Comparison of ENCODE assay signal across 23 mouse cellular contexts in genomic region chr4:82123733-82124132, GRCm38 (mm10).
"Had no signal": no experiment of that assay in that cellular context is flagged by ENCODE, and none has a peak within 500 bp of the region (broad histone marks: within the 10 kb centered on the region; RNA-seq: fewer than 3 reads in every experiment).

No protein-coding gene starts in this region.

- H3K4me2 ChIP-seq: heart, embryonic 12.5 days; hindbrain, embryonic 12.5 days; hindbrain, embryonic 15.5 days; kidney, embryonic 15.5 days; limb, embryonic 12.5 days; limb, embryonic 15.5 days; liver, embryonic 12.5 days had no signal

- H3K27ac ChIP-seq: gastrocnemius, adult 2 months; heart, adult 2 months; hindbrain, embryonic 10.5 days; hindbrain, embryonic 12.5 days; hindbrain, embryonic 15.5 days; hindbrain, postnatal 0 days; kidney, embryonic 15.5 days; kidney, postnatal 0 days; limb, embryonic 12.5 days; limb, embryonic 15.5 days; liver, embryonic 12.5 days; liver, embryonic 14.5 days had no signal

- H3K9ac ChIP-seq: heart, embryonic 12.5 days; hindbrain, embryonic 12.5 days; hindbrain, embryonic 15.5 days; kidney, embryonic 15.5 days; limb, embryonic 12.5 days; limb, embryonic 15.5 days; liver, embryonic 12.5 days; liver, embryonic 14.5 days had no signal

- H3K36me3 ChIP-seq: heart, embryonic 12.5 days; hindbrain, embryonic 10.5 days; hindbrain, embryonic 12.5 days; hindbrain, embryonic 15.5 days; kidney, embryonic 15.5 days; limb, embryonic 12.5 days; limb, embryonic 15.5 days; liver, embryonic 12.5 days had no signal

- H3K4me1 ChIP-seq: hindbrain, embryonic 12.5 days; hindbrain, embryonic 15.5 days; kidney, embryonic 15.5 days; limb, embryonic 12.5 days; limb, embryonic 15.5 days; liver, embryonic 12.5 days had no signal

- H3K9me3 ChIP-seq: heart, embryonic 12.5 days; hindbrain, embryonic 10.5 days; hindbrain, embryonic 12.5 days; hindbrain, embryonic 15.5 days; kidney, embryonic 15.5 days; limb, embryonic 12.5 days; limb, embryonic 15.5 days; liver, embryonic 12.5 days had no signal

- DNase-seq: gastrocnemius, adult 2 months; gastrocnemius, postnatal 10 days; gastrocnemius, postnatal 25 days; heart, adult 2 months; heart, postnatal 10 days; heart, postnatal 4 days; kidney, adult 11 months; kidney, adult 9 months; layer of hippocampus, adult 9-11 months; layer of hippocampus, postnatal 36 days; left cerebral cortex, postnatal 4 days had no signal

- H3K4me3 ChIP-seq: gastrocnemius, adult 2 months; heart, adult 2 months; heart, embryonic 12.5 days; hindbrain, embryonic 10.5 days; hindbrain, embryonic 12.5 days; hindbrain, embryonic 15.5 days; kidney, embryonic 15.5 days; limb, embryonic 12.5 days; limb, embryonic 15.5 days; liver, embryonic 12.5 days had no signal

- H3K27me3 ChIP-seq: heart, embryonic 12.5 days; hindbrain, embryonic 12.5 days; hindbrain, embryonic 15.5 days; kidney, embryonic 15.5 days; limb, embryonic 12.5 days; limb, embryonic 15.5 days; liver, embryonic 12.5 days had no signal

- ATAC-seq: hindbrain, postnatal 0 days; intestine, embryonic 16.5 days; liver, embryonic 12.5 days had no signal
